Mouse (Mus musculus): ENCODE data around the gene Tanc1. TPM values are rescaled to one million over a fixed set of nuclear protein-coding genes. Genes with fewer than 3 reads are reported as not detected.

Gene Tanc1
- polyA plus RNA-seq, 1 experiment from 2014 or later: 2.4 TPM

- no peak for TF ChIP-seq CTCF (IDR thresholded peaks at IDR 0.05; ENCODE audit: low read depth)
These were observed 61.5 kb downstream of the Tanc1 start for GRCm38 (mm10) chr2:59673351-59673750.

GRCm38 (mm10) chr2:59673877-59674276 lies 62.0 kb downstream of the Tanc1 start:
- WGBS (ENCODE audit: insufficient replicate concordance): 67% methylated on average over 1 of the region's 1 CpGs
- Histone ChIP-seq H3K4me2 (ENCODE audit: low read depth, low read length) (no peak overlapping the region), H3K9me3 (ENCODE audit: low read length) (no peaks in the 10 kb centered on the region), H3K27ac (ENCODE audit: low read depth) (no peak overlapping the region), H3K4me3 (ENCODE audit: low read depth, low read length) (no peak overlapping the region), H3K36me3 (replicated peaks; ENCODE audit: insufficient read depth, low read length) (no peaks in the 10 kb centered on the region), H3K9ac (replicated peaks) (no peak overlapping the region), H3K4me1 (ENCODE audit: insufficient read depth) (peaks cover 25% of the 10 kb centered on the region), H3K27me3 (ENCODE audit: insufficient read depth, low read length) (no peaks in the 10 kb centered on the region)
- ATAC-seq (no peak), DNase-seq (no peak)
- TF ChIP-seq CTCF (IDR thresholded peaks at IDR 0.05; ENCODE audit: low read depth) (no peak), EP300 (IDR thresholded peaks at IDR 0.05; ENCODE audit: low read depth) (no peak)

More at GRCm38 (mm10) chr2:59673351-59673750, 61.5 kb downstream of the Tanc1 start:
- no peaks in the 10 kb centered on the region for H3K9me3 ChIP-seq (ENCODE audit: low read length)
- 48% methylated on average over 6 of the region's 6 CpGs for WGBS (ENCODE audit: insufficient replicate concordance)
- H3K9ac ChIP-seq (replicated peaks): no peak overlapping the region
- peak overlapping the region; percentile 3; the same call in 1 of the 2 replicates for H3K27ac ChIP-seq (ENCODE audit: low read depth)
- H3K4me3 ChIP-seq (ENCODE audit: low read depth, low read length): no peak overlapping the region
- no peaks in the 10 kb centered on the region for H3K27me3 ChIP-seq (ENCODE audit: insufficient read depth, low read length)
- no peak overlapping the region for H3K4me2 ChIP-seq (ENCODE audit: low read depth, low read length)
- H3K36me3 ChIP-seq (replicated peaks; ENCODE audit: insufficient read depth, low read length): no peaks in the 10 kb centered on the region
- ATAC-seq: no peak
- H3K4me1 ChIP-seq (ENCODE audit: insufficient read depth): peaks cover 25% of the 10 kb centered on the region
- DNase-seq: no peak

DNA sequence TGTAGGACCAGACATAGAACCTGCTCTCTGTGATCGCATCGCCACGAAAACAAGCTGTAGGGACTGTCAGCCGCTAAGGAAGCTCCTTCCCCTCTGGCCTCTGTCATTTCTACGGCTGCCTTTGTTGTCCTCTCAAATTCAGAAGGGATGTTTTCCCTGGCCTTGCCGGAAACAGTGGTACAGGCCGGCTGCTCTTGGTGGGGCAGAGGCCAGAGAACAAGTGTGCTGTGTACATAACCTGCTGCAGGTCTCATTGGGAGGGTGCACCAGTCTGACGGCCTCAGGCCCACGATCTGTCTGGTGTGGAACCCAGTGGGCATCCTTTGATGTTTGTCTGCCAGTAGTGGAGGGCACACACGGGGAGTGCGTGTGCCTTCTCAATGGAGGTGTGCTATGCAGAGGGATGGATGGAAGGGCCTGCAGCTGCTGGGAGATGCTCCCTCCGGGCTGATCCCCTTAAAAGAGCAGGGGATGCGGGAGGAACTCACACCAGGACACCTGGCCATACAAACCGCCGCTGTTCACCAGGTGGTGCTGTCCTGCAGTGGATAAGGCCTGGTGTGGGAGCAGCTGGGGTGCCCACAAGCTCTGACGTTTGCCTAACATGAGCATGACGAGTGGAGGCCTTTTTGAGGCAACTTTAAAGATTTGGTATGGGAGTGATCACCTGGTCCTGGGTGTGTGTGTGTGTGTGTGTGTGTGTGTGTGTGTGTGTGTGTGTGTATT lies 63.6 kb downstream of the Tanc1 start:
- Histone ChIP-seq H3K4me3 (ENCODE audit: low read depth, low read length) (no peak overlapping the region), H3K9ac (replicated peaks) (no peak overlapping the region), H3K9me3 (ENCODE audit: low read length) (no peaks in the 10 kb centered on the region), H3K27ac (ENCODE audit: low read depth) (peak overlapping the region; percentile 66; the same call in 1 of the 2 replicates), H3K36me3 (replicated peaks; ENCODE audit: insufficient read depth, low read length) (no peaks in the 10 kb centered on the region), H3K27me3 (ENCODE audit: insufficient read depth, low read length) (no peaks in the 10 kb centered on the region), H3K4me1 (ENCODE audit: insufficient read depth) (peaks cover 19% of the 10 kb centered on the region), H3K4me2 (ENCODE audit: low read depth, low read length) (no peak overlapping the region; the same call in 1 of the 2 replicates)
- DNase-seq: peak; percentile 35
- TF ChIP-seq CTCF (IDR thresholded peaks at IDR 0.05; ENCODE audit: low read depth) (peak; percentile 32), EP300 (IDR thresholded peaks at IDR 0.05; ENCODE audit: low read depth) (no peak)
- WGBS (ENCODE audit: insufficient replicate concordance): 51% methylated on average over 17 of the region's 17 CpGs
- ATAC-seq: peak; percentile 56

DNA sequence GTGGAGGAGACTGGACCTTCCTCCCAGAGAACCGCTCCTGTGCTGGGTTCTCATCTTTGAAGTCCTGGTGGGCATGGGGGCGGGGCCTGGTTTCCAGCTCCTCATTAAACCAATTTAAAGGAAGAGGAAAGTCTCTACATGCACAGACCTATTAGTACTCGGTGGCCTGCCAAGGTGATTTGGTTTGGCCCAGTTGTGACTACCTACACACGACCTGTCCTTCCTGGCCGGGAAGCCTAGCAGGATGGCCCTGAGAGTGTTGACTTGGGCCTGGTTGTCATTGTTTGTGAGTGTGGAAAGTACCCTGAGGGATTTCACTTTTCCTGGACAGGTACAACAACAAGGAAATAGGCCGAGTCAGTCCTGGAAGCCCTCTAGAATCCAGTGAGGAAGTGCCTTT lies 64.2 kb downstream of the Tanc1 start:
- Histone ChIP-seq H3K9ac (replicated peaks) (no peak overlapping the region), H3K4me3 (ENCODE audit: low read depth, low read length) (no peak overlapping the region), H3K4me2 (ENCODE audit: low read depth, low read length) (no peak overlapping the region), H3K36me3 (replicated peaks; ENCODE audit: insufficient read depth, low read length) (no peaks in the 10 kb centered on the region), H3K27ac (ENCODE audit: low read depth) (no peak overlapping the region; the same call in 1 of the 2 replicates), H3K4me1 (ENCODE audit: insufficient read depth) (peaks cover 17% of the 10 kb centered on the region), H3K9me3 (ENCODE audit: low read length) (no peaks in the 10 kb centered on the region), H3K27me3 (ENCODE audit: insufficient read depth, low read length) (no peaks in the 10 kb centered on the region)
- TF ChIP-seq CTCF (IDR thresholded peaks at IDR 0.05; ENCODE audit: low read depth) (no peak), EP300 (IDR thresholded peaks at IDR 0.05; ENCODE audit: low read depth) (no peak)
- DNase-seq (no peak), ATAC-seq (no peak)
- WGBS (ENCODE audit: insufficient replicate concordance): 65% methylated on average over 6 of the region's 6 CpGs

GRCm38 (mm10) chr2:59676442-59676841 lies 64.6 kb downstream of the Tanc1 start:
- no peak overlapping the region for H3K9ac ChIP-seq (replicated peaks)
- no peaks in the 10 kb centered on the region for H3K9me3 ChIP-seq (ENCODE audit: low read length)
- H3K36me3 ChIP-seq (replicated peaks; ENCODE audit: insufficient read depth, low read length): no peaks in the 10 kb centered on the region
- H3K4me2 ChIP-seq (ENCODE audit: low read depth, low read length): no peak overlapping the region
- H3K4me3 ChIP-seq (ENCODE audit: low read depth, low read length): no peak overlapping the region
- H3K27me3 ChIP-seq (ENCODE audit: insufficient read depth, low read length): no peaks in the 10 kb centered on the region
- no peak for DNase-seq
- peak; percentile 34; the same call in 1 of the 2 replicates for ATAC-seq
- H3K27ac ChIP-seq (ENCODE audit: low read depth): peak overlapping the region; percentile 44; the same call in 1 of the 2 replicates
- TF ChIP-seq EP300 (IDR thresholded peaks at IDR 0.05; ENCODE audit: low read depth): no peak
- no peak for TF ChIP-seq CTCF (IDR thresholded peaks at IDR 0.05; ENCODE audit: low read depth)
- 43% methylated on average over 6 of the region's 6 CpGs for WGBS (ENCODE audit: insufficient replicate concordance)
- peaks cover 17% of the 10 kb centered on the region for H3K4me1 ChIP-seq (ENCODE audit: insufficient read depth)

DNA sequence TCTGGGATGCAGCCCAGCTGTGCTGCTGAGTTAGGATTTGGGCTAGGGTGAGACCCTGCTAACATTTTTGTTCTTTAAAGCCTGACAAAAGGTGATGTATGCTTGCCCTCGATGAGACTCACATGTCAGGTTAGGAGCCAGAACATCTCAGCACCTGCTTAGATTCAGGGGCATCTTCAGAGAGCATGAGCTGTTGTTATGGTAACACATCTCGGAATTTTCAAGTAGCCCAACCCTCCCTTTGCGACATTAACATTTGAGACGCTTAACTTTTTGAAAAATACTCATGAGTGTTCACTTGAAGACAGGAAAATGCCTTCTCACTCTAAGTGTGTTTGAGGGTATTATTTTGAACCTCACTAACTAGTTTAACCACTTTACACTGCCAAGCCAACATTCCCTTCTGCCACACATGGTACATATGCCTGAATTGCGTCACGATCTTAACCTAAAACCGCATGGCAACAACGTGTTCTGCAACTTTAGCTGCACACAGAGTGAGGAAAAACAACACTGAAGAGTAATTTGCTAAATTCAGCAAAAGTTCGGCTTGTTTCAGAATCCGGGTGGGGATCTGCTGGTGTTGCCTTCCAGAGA lies 67.7 kb downstream of the Tanc1 start:
- ATAC-seq (no peak), DNase-seq (no peak)
- H3K27ac ChIP-seq (ENCODE audit: low read depth): no peak overlapping the region
- TF ChIP-seq CTCF (IDR thresholded peaks at IDR 0.05; ENCODE audit: low read depth) (no peak), EP300 (IDR thresholded peaks at IDR 0.05; ENCODE audit: low read depth) (no peak)
- H3K9ac ChIP-seq (replicated peaks): no peak overlapping the region
- 82% methylated on average over 10 of the region's 10 CpGs for WGBS (ENCODE audit: insufficient replicate concordance)
- H3K27me3 ChIP-seq (ENCODE audit: insufficient read depth, low read length): no peaks in the 10 kb centered on the region
- H3K4me1 ChIP-seq (ENCODE audit: insufficient read depth): peaks cover 4% of the 10 kb centered on the region; the same call in 1 of the 2 replicates
- H3K9me3 ChIP-seq (ENCODE audit: low read length): no peaks in the 10 kb centered on the region
- no peaks in the 10 kb centered on the region for H3K36me3 ChIP-seq (replicated peaks; ENCODE audit: insufficient read depth, low read length)
- H3K4me2 ChIP-seq (ENCODE audit: low read depth, low read length): no peak overlapping the region
- no peak overlapping the region for H3K4me3 ChIP-seq (ENCODE audit: low read depth, low read length)
